Mouse (Mus musculus) stomach, embryonic 16.5 days (tissue): ENCODE data around the gene Dtnb. TPM values are rescaled to one million over a fixed set of nuclear protein-coding genes. Genes with fewer than 3 reads are reported as not detected.

ENCODE experiments used
- ATAC-seq: fragments of 200-750 bp; cut with Nextera tagmentation; 2 replicates; pipeline ENCODE4 v1.8.0; 2017; ENCODE audit warnings: moderate number of reproducible peaks, moderate TSS enrichment; ENCODE audit not compliant: insufficient read depth, low FRiP score
- H3K27ac ChIP-seq: fragments of 300-500 bp; sonication (generic); 2 replicates; pipeline ENCODE4 v1.5.1; 2014; ENCODE audit warnings: low read length
- H3K27me3 ChIP-seq: fragments of 300-500 bp; sonication (generic); 2 replicates; pipeline ENCODE4 v1.6.1; 2014; ENCODE audit warnings: low read length, control low read depth, mixed read lengths; ENCODE audit not compliant: control insufficient read depth, insufficient read depth
- H3K36me3 ChIP-seq: fragments of 300-500 bp; sonication (generic); 2 replicates; pipeline ENCODE4 v1.6.1; 2014; ENCODE audit warnings: low read length; ENCODE audit not compliant: control insufficient read depth, insufficient read depth
- H3K4me1 ChIP-seq: fragments of 300-500 bp; sonication (generic); 2 replicates; pipeline ENCODE4 v1.6.1; 2014; ENCODE audit warnings: low read length, control low read depth, mixed read lengths; ENCODE audit not compliant: control insufficient read depth, insufficient read depth
- H3K4me2 ChIP-seq: fragments of 300-500 bp; sonication (generic); 2 replicates; pipeline ENCODE4 v1.6.1; 2014; ENCODE audit warnings: low read depth, low read length, mixed read lengths
- H3K4me3 ChIP-seq: fragments of 300-500 bp; sonication (generic); replicated peaks from 2 replicates; pipeline ENCODE4 v1.5.1; 2014; ENCODE audit warnings: mild to moderate bottlenecking, low read length
- H3K9ac ChIP-seq: fragments of 300-500 bp; sonication (generic); 2 replicates; pipeline ENCODE4 v1.6.1; 2014; ENCODE audit warnings: low read length
- H3K9me3 ChIP-seq: fragments of 300-500 bp; sonication (generic); replicated peaks from 2 replicates; pipeline ENCODE4 v1.6.1; 2016; ENCODE audit warnings: low read length, control low read depth; ENCODE audit not compliant: control insufficient read depth
- WGBS: fragments of 180-500 bp; shearing (Covaris S2); extraction: QIAGEN DNeasy Blood & Tissue Kit; methylation state at CpG from one replicate; pipeline ENCODE4 v1.1.7; 2014; 5-methylcytosine and 5-hydroxymethylcytosine counted together
- polyA plus RNA-seq: library from polyadenylated mRNA; unstranded; fragments of >200 nt; fragmentation: Nextera tagmentation; extraction: Ambion mirVana; gene quantifications from 2 replicates; pipeline ENCODE4 v1.2.1, GENCODE M21; 2015

Dtnb gene
- polyA plus RNA-seq, 1 experiment from 2014 or later, result 24.8 TPM

GRCm38 (mm10) chr12:3764191-3764804 lies 192.1 kb downstream of the Dtnb start:
- 51% methylated on average over 3 of the region's 3 CpGs for WGBS
- Histone ChIP-seq H3K9ac (no peak overlapping the region), H3K4me3 (no peak overlapping the region), H3K27ac (no peak overlapping the region), H3K9me3 (no peaks in the 10 kb centered on the region), H3K27me3 (no peaks in the 10 kb centered on the region), H3K4me2 (no peak overlapping the region), H3K36me3 (no peaks in the 10 kb centered on the region), H3K4me1 (peaks cover 7% of the 10 kb centered on the region)
- ATAC-seq, result no peak

GRCm38 (mm10) chr12:3767360-3767759 lies 195.2 kb downstream of the Dtnb start:
- Histone ChIP-seq H3K4me3 (no peak overlapping the region), H3K36me3 (no peaks in the 10 kb centered on the region), H3K4me2 (no peak overlapping the region), H3K27ac (no peak overlapping the region), H3K27me3 (no peaks in the 10 kb centered on the region), H3K9ac (no peak overlapping the region), H3K9me3 (no peaks in the 10 kb centered on the region), H3K4me1 (no peaks in the 10 kb centered on the region)
- no peak for ATAC-seq
- WGBS, result 67% methylated on average over 8 of the region's 8 CpGs

GRCm38 (mm10) chr12:3768391-3768790 lies 196.2 kb downstream of the Dtnb start:
- Histone ChIP-seq H3K27me3 (no peaks in the 10 kb centered on the region), H3K9ac (no peak overlapping the region), H3K4me3 (no peak overlapping the region), H3K36me3 (no peaks in the 10 kb centered on the region), H3K27ac (no peak overlapping the region), H3K4me1 (no peaks in the 10 kb centered on the region), H3K9me3 (no peaks in the 10 kb centered on the region), H3K4me2 (no peak overlapping the region)
- ATAC-seq, result no peak
- WGBS, result 89% methylated on average over 4 of the region's 4 CpGs

- Histone ChIP-seq H3K9me3 (no peaks in the 10 kb centered on the region), H3K27me3 (no peaks in the 10 kb centered on the region), H3K4me2 (no peak overlapping the region), H3K27ac (no peak overlapping the region), H3K36me3 (no peaks in the 10 kb centered on the region), H3K9ac (no peak overlapping the region), H3K4me3 (no peak overlapping the region), H3K4me1 (no peaks in the 10 kb centered on the region)
- WGBS, result 78% methylated on average over 2 of the region's 2 CpGs
- no peak for ATAC-seq
Measured at GRCm38 (mm10) chr12:3770546-3770945, 198.4 kb downstream of the Dtnb start.

GRCm38 (mm10) chr12:3771080-3771479 lies 198.9 kb downstream of the Dtnb start:
- Histone ChIP-seq H3K4me2 (no peak overlapping the region), H3K27me3 (no peaks in the 10 kb centered on the region), H3K9me3 (no peaks in the 10 kb centered on the region), H3K36me3 (no peaks in the 10 kb centered on the region), H3K27ac (no peak overlapping the region), H3K4me3 (no peak overlapping the region), H3K4me1 (0 out of 2 replicates have a peak, but pooled peaks cover 3% of the 10 kb centered on the region), H3K9ac (no peak overlapping the region)
- WGBS, result 88% methylated on average over 2 of the region's 2 CpGs
- ATAC-seq, result no peak

- Histone ChIP-seq H3K9ac (no peak overlapping the region), H3K9me3 (no peaks in the 10 kb centered on the region), H3K4me3 (no peak overlapping the region), H3K36me3 (no peaks in the 10 kb centered on the region), H3K4me1 (0 out of 2 replicates have a peak, but pooled peaks cover 4% of the 10 kb centered on the region), H3K27me3 (no peaks in the 10 kb centered on the region), H3K27ac (no peak overlapping the region), H3K4me2 (no peak overlapping the region)
- 76% methylated on average over 3 of the region's 3 CpGs for WGBS
- ATAC-seq, result no peak
Measured at GRCm38 (mm10) chr12:3773643-3774042, 201.5 kb downstream of the Dtnb start.

GRCm38 (mm10) chr12:3776015-3776414 lies 203.8 kb downstream of the Dtnb start:
- no peak for ATAC-seq
- WGBS, result 88% methylated on average over 2 of the region's 2 CpGs
- no peaks in the 10 kb centered on the region for H3K9me3 ChIP-seq

GRCm38 (mm10) chr12:3777682-3778081 lies 205.5 kb downstream of the Dtnb start:
- H3K9me3 ChIP-seq, result no peaks in the 10 kb centered on the region
- H3K36me3 ChIP-seq, result no peaks in the 10 kb centered on the region
- H3K27ac ChIP-seq, result no peak overlapping the region
- WGBS, result 78% methylated on average over 5 of the region's 5 CpGs
- H3K4me1 ChIP-seq, result peaks cover 42% of the 10 kb centered on the region
- H3K9ac ChIP-seq, result no peak overlapping the region
- no peaks in the 10 kb centered on the region for H3K27me3 ChIP-seq
- no peak for ATAC-seq
- H3K4me3 ChIP-seq, result no peak overlapping the region
- H3K4me2 ChIP-seq, result no peak overlapping the region

More at GRCm38 (mm10) chr12:3776015-3776414, 203.8 kb downstream of the Dtnb start:
- H3K9ac ChIP-seq, result no peak overlapping the region
- no peak overlapping the region for H3K27ac ChIP-seq
- no peaks in the 10 kb centered on the region for H3K36me3 ChIP-seq
- H3K27me3 ChIP-seq, result no peaks in the 10 kb centered on the region
- H3K4me3 ChIP-seq, result no peak overlapping the region
- no peak overlapping the region for H3K4me2 ChIP-seq
- H3K4me1 ChIP-seq, result peaks cover 27% of the 10 kb centered on the region

- no peaks in the 10 kb centered on the region for H3K9me3 ChIP-seq
- ATAC-seq, result no peak
- no peaks in the 10 kb centered on the region for H3K27me3 ChIP-seq
- no peaks in the 10 kb centered on the region for H3K36me3 ChIP-seq
- H3K4me2 ChIP-seq, result no peak overlapping the region
- no peak overlapping the region for H3K27ac ChIP-seq
- WGBS, result 85% methylated on average over 6 of the region's 6 CpGs
- peaks cover 48% of the 10 kb centered on the region for H3K4me1 ChIP-seq
- no peak overlapping the region for H3K9ac ChIP-seq
- no peak overlapping the region for H3K4me3 ChIP-seq
Measured at GRCm38 (mm10) chr12:3778286-3778685, 206.1 kb downstream of the Dtnb start.
